Mouse (Mus musculus) hindbrain, embryonic 16.5 days (tissue): ENCODE data around the gene Dgkq. TPM values are rescaled to one million over a fixed set of nuclear protein-coding genes. Genes with fewer than 3 reads are reported as not detected.

Source experiments
- ATAC-seq: fragments of 200-750 bp; cut with Nextera tagmentation; 2 replicates; pipeline ENCODE4 v1.8.0; 2017; ENCODE audit warnings: moderate TSS enrichment, moderate library complexity
- H3K27ac ChIP-seq: fragments of 300-500 bp; sonication (generic); 2 replicates; pipeline ENCODE4 v1.5.1; 2014; ENCODE audit warnings: low read depth, mild to moderate bottlenecking, control low read depth, low read length, moderate library complexity
- H3K27me3 ChIP-seq: fragments of 300-500 bp; sonication (generic); replicated peaks from 2 replicates; pipeline ENCODE4 v1.6.1; 2014; ENCODE audit warnings: low read length; ENCODE audit not compliant: control insufficient read depth, insufficient read depth
- H3K36me3 ChIP-seq: fragments of 300-500 bp; sonication (generic); 2 replicates; pipeline ENCODE4 v1.6.1; 2014; ENCODE audit warnings: mild to moderate bottlenecking, low read length, moderate library complexity, mixed read lengths; ENCODE audit not compliant: control insufficient read depth, insufficient read depth
- H3K4me1 ChIP-seq: fragments of 300-500 bp; sonication (generic); 2 replicates; pipeline ENCODE4 v1.6.1; 2014; ENCODE audit warnings: low read depth, low read length; ENCODE audit not compliant: control insufficient read depth, insufficient read depth
- H3K4me2 ChIP-seq: fragments of 300-500 bp; sonication (generic); 2 replicates; pipeline ENCODE4 v1.6.1; 2014; ENCODE audit warnings: mild to moderate bottlenecking, low read length, control low read depth, moderate library complexity
- H3K4me3 ChIP-seq: fragments of 300-500 bp; sonication (generic); 2 replicates; pipeline ENCODE4 v1.5.1; 2014; ENCODE audit warnings: mild to moderate bottlenecking, low read length, control low read depth, moderate library complexity
- H3K9ac ChIP-seq: fragments of 300-500 bp; sonication (generic); 2 replicates; pipeline ENCODE4 v1.6.1; 2014; ENCODE audit warnings: low read depth, mild to moderate bottlenecking, control low read depth, low read length, moderate library complexity
- H3K9me3 ChIP-seq: fragments of 300-500 bp; sonication (generic); 2 replicates; pipeline ENCODE4 v1.6.1; 2014; ENCODE audit warnings: mild to moderate bottlenecking, low read length, moderate library complexity; ENCODE audit not compliant: control insufficient read depth
- WGBS: fragments of 180-500 bp; shearing (Covaris S2); extraction: QIAGEN DNeasy Blood & Tissue Kit; methylation state at CpG from one replicate; pipeline ENCODE4 v1.1.7; 2014; 5-methylcytosine and 5-hydroxymethylcytosine counted together
- polyA plus RNA-seq: library from polyadenylated mRNA; unstranded; fragments of >200 nt; fragmentation: Nextera tagmentation; extraction: Ambion mirVana; gene quantifications from 2 replicates; pipeline ENCODE4 v1.2.1, GENCODE M21; 2015

The Dgkq gene
- polyA plus RNA-seq, 1 experiment from 2014 or later: 26.6 TPM

DNA sequence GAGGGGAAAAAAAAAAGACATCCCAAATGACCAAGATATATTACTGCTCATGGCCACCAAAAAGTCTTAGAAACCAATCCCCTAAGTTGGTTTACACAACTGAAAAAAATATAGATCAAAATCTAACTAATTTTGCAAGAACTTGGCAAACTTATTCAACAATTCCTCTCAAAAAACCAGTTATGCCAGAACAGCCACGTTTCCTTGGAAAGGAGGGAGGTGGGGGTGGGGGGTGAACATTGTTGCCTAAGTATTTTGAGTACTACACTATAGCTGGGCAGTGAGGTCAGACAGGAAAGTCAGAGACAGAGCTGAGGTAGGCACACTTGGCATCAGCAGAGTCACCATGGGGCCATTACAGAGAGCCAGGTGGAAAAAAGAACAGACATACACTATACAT is 69.5 kb downstream of the Dgkq start:
- H3K9me3 ChIP-seq: no peaks in the 10 kb centered on the region
- 95% methylated on average over 1 of the region's 1 CpGs for WGBS
- no peak overlapping the region for H3K9ac ChIP-seq
- H3K4me2 ChIP-seq: no peak overlapping the region
- H3K4me3 ChIP-seq: no peak overlapping the region
- H3K36me3 ChIP-seq: peaks cover 69% of the 10 kb centered on the region
- H3K4me1 ChIP-seq: no peaks in the 10 kb centered on the region
- no peaks in the 10 kb centered on the region for H3K27me3 ChIP-seq
- ATAC-seq: no peak
- H3K27ac ChIP-seq: no peak overlapping the region

Other genes starting within 250 kb of the Dgkq start
- gene Atp5k, start 235.2 kb downstream of the Dgkq start, polyA plus RNA-seq: 329 and 384 TPM in 2 replicates
- gene Mfsd7a, start 220.8 kb downstream of the Dgkq start, polyA plus RNA-seq: 0.20 and 0.29 TPM in 2 replicates
- gene Pcgf3, start 208.4 kb downstream of the Dgkq start, polyA plus RNA-seq: 20.2 and 22.8 TPM in 2 replicates
- 238 and 264 TPM in 2 replicates for gene Cplx1, start 119.6 kb downstream of the Dgkq start, polyA plus RNA-seq
- 47.5 and 56.5 TPM in 2 replicates for gene Gak, start 39.9 kb downstream of the Dgkq start, polyA plus RNA-seq
- gene Tmem175, start 39.9 kb downstream of the Dgkq start, polyA plus RNA-seq: 28.6 and 30.9 TPM in 2 replicates
- 13.3 and 13.7 TPM in 2 replicates for gene Idua, start 9.3 kb downstream of the Dgkq start, polyA plus RNA-seq
- gene Slc26a1, start 5.9 kb upstream of the Dgkq start, polyA plus RNA-seq: 3.6 and 3.9 TPM in 2 replicates
- gene Fgfrl1, start 22.7 kb upstream of the Dgkq start, polyA plus RNA-seq: 4.7 and 4.8 TPM in 2 replicates
- 0.25 TPM in 1 of 2 replicates, not detected in the other for gene Rnf212, start 105.3 kb upstream of the Dgkq start, polyA plus RNA-seq
- not detected in 2 replicates for gene Tmed11, start 125.7 kb upstream of the Dgkq start, polyA plus RNA-seq
- not detected in 2 replicates for gene Vmn2r8, start 139.2 kb upstream of the Dgkq start, polyA plus RNA-seq
- gene Vmn2r9, start 182.9 kb upstream of the Dgkq start, polyA plus RNA-seq: not detected in 2 replicates